Mouse (Mus musculus) E14TG2a.4 (cell line): ENCODE measurements at regions not wholly inside any gene's neighbourhood (a gene's known extent, or its start where the extent isn't known, plus 50 kb on each side); places are given as distances from the start of the nearest gene placed in this dataset.

Experiments
- CTCF ChIP-seq: conservative IDR thresholded peaks from 2 replicates; pipeline ENCODE4 v1.5.1; 2014; ENCODE audit warnings: low read length
- NANOG ChIP-seq: IDR thresholded peaks from 2 replicates; pipeline ENCODE4 v1.6.1; 2014; ENCODE audit warnings: borderline replicate concordance, low read length, mixed read lengths
- POU5F1 ChIP-seq: IDR thresholded peaks from 2 replicates; pipeline ENCODE4 v1.6.1; 2014; ENCODE audit warnings: low read length, borderline replicate concordance

- TF ChIP-seq CTCF = no peak
- TF ChIP-seq NANOG = no peak
- no peak for TF ChIP-seq POU5F1
Observed at GRCm38 (mm10) chr2:148292442-148292841, 102.7 kb upstream of the Sstr4 start.
